Mouse (Mus musculus): ENCODE results near the gene AC131692.1.

The AC131692.1 gene

DNA sequence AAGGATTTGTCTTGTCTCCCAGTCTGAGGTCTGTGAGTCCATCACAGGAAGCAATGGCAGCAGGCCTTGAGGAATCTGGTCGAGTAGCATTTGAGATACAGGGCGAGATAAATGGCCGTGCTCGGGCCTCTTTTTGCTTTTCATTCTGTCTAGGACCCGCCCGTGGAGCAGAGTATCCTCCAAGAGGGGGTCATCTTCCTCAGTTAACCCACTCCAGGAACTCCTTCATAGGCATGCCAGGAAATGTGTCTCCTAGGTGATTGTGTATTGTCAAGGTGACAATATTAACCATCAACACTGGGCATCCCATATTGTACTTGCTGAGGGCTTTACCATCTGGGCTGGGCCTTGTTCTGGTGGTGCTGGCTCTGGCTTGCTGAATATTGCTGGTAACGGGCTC is at the start of gene AC131692.1:
Gene AC131692.1 (plus strand): TSS at position 301 of the 400 bp plus-strand sequence.
- in situ Hi-C loops (cut with MseI, MboI), result no loop called here

- in situ Hi-C loops (cut with MseI, MboI), result no loop called here
Observed at GRCm38 (mm10) chr19:6045366-6046293, 48.6 kb upstream of the AC131692.1 start.

- in situ Hi-C loops (cut with MseI, MboI), result no loop called here
Observed at GRCm38 (mm10) chr19:6046294-6047153, 47.7 kb upstream of the AC131692.1 start, which contains the start of gene Syvn1. TSS of gene Syvn1 (plus strand) at chr19:6046576.

- in situ Hi-C loops (cut with MseI, MboI), result no loop called here
Observed at GRCm38 (mm10) chr19:6047154-6047898, 46.9 kb upstream of the AC131692.1 start.

DNA sequence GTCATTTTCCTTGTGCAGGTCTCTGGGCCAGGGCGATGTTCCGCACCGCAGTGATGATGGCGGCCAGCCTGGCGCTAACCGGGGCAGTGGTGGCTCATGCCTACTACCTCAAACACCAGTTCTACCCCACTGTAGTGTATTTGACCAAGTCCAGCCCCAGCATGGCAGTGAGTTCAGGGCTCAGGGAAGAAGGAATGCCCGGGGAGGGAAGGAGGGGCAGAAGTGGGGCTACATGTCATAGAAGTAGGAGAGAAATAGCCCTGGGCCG is 46.4 kb upstream of the AC131692.1 start:
- in situ Hi-C loops (cut with MseI, MboI), result no loop called here

GRCm38 (mm10) chr19:6048681-6049410 is 45.4 kb upstream of the AC131692.1 start:
- in situ Hi-C loops (cut with MseI, MboI), result no loop called here

DNA sequence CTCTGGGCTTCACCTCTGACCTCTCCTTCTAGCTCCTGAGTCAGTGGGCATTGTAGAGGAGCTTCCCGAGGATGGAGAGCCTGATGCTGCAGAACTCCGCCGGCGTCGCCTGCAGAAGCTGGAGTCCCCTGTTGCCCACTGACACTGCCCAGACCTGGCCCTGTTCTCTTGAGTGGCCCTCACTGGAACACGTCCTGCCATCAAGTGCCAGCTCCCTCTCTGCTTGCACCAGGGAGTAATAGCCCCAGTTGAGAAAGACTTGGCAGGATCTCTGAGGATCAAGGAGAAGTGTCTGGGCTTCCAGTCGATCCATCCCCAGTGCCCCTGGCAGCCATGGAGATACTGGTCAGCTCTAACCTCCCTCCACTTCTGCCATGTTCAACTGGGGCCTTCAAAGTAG is 41.7 kb upstream of the AC131692.1 start:
- in situ Hi-C loops (cut with MseI, MboI), result no loop called here

DNA sequence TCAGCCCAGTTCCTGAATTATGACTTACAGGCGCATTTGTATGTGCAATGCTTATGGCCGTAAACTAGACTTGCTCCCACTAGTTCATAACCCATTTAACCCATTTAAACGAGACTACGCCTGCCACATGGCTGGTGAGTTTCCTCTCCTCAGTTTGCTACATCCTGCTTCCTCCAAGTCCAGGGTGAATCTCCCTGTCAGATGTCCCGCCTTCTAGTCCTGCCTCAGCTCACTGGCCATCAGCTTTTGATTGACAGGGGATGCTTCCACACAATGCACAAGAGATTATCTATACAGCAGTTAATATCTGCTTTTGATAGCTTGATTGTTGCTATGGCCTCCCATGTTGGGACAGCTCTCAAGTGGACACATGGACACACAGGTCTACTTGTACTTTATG is 39.9 kb upstream of the AC131692.1 start:
- in situ Hi-C loops (cut with MseI, MboI), result no loop called here

DNA sequence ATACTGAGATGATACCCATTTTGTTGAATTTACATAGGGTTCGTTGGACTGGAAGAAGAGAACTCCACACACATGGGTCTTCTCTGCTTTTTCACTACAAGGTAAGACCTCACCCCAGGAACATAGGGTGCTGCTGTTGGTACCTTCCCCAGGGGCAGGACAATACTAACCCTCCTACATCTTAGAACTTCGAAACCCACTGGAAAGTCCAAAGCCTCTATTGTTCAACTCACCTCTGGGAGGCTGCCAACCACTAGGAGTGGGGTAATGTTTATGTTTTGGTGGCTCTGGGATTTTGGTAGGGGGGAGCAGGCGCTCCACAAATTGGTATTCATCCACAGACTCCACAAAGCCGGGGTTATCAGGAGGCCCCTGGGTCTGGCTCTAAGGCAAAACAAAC is 37.5 kb upstream of the AC131692.1 start:
- in situ Hi-C loops (cut with MseI, MboI), result no loop called here

- in situ Hi-C loops (cut with MseI, MboI), result no loop called here
Observed at GRCm38 (mm10) chr19:6057313-6058096, 36.7 kb upstream of the AC131692.1 start, which contains the start of the genes Mrpl49 and Fau. TSS of gene Mrpl49 (minus strand) at chr19:6057785. TSS of gene Fau (plus strand) at chr19:6057844.

DNA sequence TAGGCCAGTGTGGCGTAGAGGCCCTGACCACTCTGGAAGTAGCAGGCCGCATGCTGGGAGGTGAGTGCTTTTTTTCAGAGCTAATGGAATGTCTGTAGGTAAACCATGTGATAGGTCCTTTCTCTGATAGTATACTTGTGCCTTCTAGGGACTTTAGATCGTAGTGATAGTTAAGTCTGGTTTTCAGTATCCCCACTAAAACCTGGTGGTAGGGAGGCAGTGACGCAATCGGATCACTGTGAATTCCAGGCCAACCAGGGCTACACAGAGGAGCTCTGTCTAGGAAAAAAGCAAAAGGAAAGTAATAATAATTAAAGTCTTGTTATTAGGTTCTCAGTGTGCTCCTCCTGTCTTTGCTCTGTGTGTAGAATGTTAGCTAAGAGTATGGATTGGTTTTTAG is 35.7 kb upstream of the AC131692.1 start:
- in situ Hi-C loops (cut with MseI, MboI), result no loop called here

DNA sequence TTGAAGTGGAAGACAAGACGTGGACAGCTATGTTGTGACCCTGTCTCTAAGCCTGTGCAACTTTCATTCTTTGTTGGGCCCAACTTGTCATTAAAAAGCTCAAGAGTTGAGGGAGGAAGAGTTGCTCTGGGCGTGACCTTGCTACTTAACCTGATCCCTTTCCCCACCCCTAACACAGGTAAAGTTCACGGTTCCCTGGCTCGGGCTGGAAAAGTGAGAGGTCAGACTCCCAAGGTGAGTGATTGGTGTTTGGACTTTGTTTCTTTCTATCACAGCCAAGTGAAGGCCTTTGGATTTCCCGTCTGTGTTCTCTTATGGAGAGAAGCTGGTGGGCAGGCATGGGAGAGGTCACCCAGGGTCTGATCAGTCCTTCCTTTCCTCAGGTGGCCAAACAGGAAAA is 35.3 kb upstream of the AC131692.1 start:
- in situ Hi-C loops (cut with MseI, MboI), result no loop called here

GRCm38 (mm10) chr19:6061021-6061533 is 33.1 kb upstream of the AC131692.1 start, which contains the start of gene Znhit2:
TSS of gene Znhit2 (plus strand) at chr19:6061192.
- in situ Hi-C loops (cut with MseI, MboI), result no loop called here

- in situ Hi-C loops (cut with MseI, MboI), result no loop called here
Observed at GRCm38 (mm10) chr19:6061641-6062302, 32.4 kb upstream of the AC131692.1 start.

DNA sequence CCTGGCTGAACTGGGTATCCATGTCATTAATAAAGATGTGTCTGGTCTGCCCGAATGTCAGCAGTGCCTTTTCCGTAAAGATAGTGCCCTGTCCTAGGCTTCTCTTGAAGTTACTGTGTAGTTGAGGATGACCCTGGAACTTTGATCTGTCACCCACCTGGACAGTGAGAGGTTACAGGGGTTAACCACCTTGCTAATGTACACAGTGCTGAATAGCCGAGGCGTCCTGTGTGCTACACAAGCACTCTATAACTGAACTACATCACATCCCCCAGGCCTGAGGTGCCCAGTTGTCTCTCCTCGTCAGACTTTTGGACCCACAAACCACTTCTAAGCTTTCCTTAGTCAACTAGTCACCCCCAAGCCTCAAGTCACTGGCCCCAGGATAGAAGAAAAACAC is 31.8 kb upstream of the AC131692.1 start:
- in situ Hi-C loops (cut with MseI, MboI), result no loop called here

- in situ Hi-C loops (cut with MseI, MboI), result no loop called here
Observed at GRCm38 (mm10) chr19:6063081-6063480, 31.1 kb upstream of the AC131692.1 start.

DNA sequence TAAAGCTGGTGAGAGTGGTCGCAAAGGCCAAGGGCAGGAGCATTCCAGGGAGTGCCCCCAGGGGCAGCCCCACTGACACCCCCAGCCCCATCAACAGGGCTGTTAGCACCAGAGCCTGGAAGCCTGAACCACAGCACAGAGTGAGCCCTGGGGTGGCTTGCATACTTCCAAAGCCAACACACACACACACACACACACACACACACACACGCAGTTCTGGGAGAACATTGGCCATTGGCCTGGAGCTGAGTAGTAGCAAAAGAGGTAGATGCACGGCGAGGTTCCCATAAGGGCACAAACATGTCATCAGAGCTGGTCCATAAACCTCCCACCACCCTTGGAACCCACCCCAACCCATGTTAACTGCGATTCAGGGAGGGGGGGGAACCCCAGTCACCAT is 27.6 kb upstream of the AC131692.1 start:
- in situ Hi-C loops (cut with MseI, MboI), result no loop called here

- in situ Hi-C loops (cut with MseI, MboI), result no loop called here
Observed at GRCm38 (mm10) chr19:6067011-6067723, 27.1 kb upstream of the AC131692.1 start.

All from mouse trophoblast stem cell (cell line).